7 mouse cellular contexts compared by ENCODE assay signal in genomic region chr2:158408997-158409594, GRCm38 (mm10). TPM values are rescaled to one million over a fixed set of nuclear protein-coding genes. Genes with fewer than 3 reads are reported as not detected.
DNase-seq lines count a peak whose midpoint lies in the region; ATAC-seq and TF ChIP-seq lines count a peak whose summit lies in the region.

No protein-coding gene starts in this region.

- no peaks in the 10 kb centered on the region for H3K9me3 ChIP-seq in lung, embryonic 14.5 days (ENCODE audit: low read depth, low read length)
- no peaks in the 10 kb centered on the region for H3K9me3 ChIP-seq in forebrain, embryonic 11.5 days (ENCODE audit: control insufficient read depth, low read length)
- no peaks in the 10 kb centered on the region for H3K9me3 ChIP-seq in limb, embryonic 15.5 days
- no peaks in the 10 kb centered on the region for H3K9me3 ChIP-seq in stomach, embryonic 15.5 days

- no peaks in the 10 kb centered on the region for H3K27me3 ChIP-seq in lung, embryonic 14.5 days (ENCODE audit: insufficient read depth, low read length)
- H3K27me3 ChIP-seq in forebrain, embryonic 11.5 days (ENCODE audit: control insufficient read depth, insufficient read depth, low read length): no peaks in the 10 kb centered on the region
- no peaks in the 10 kb centered on the region for H3K27me3 ChIP-seq in limb, embryonic 15.5 days
- no peaks in the 10 kb centered on the region for H3K27me3 ChIP-seq in stomach, embryonic 15.5 days (replicated peaks)

- ATAC-seq in lung, embryonic 14.5 days (ENCODE audit: insufficient read depth): peak; percentile 39; the same call in 1 of the 2 replicates
- no peak; the same call in 1 of the 2 replicates for ATAC-seq in forebrain, embryonic 11.5 days (replicated peaks; ENCODE audit: low FRiP score)
- ATAC-seq in limb, embryonic 15.5 days (ENCODE audit: insufficient number of reproducible peaks, low FRiP score, low TSS enrichment, low read depth): 0 out of 2 replicates have a peak, but pooled peaks have one; percentile 42
- no peak for ATAC-seq in stomach, embryonic 15.5 days (ENCODE audit: insufficient read depth, low FRiP score, low read depth)

- 0 out of 2 replicates have a peak, but pooled peaks cover 4% of the 10 kb centered on the region for H3K4me1 ChIP-seq in lung, embryonic 14.5 days (ENCODE audit: insufficient read depth)
- H3K4me1 ChIP-seq in forebrain, embryonic 11.5 days (replicated peaks; ENCODE audit: control insufficient read depth, insufficient read depth, low read length): peaks cover 4% of the 10 kb centered on the region; the same call in 1 of the 2 replicates
- H3K4me1 ChIP-seq in limb, embryonic 15.5 days: peaks cover 19% of the 10 kb centered on the region
- H3K4me1 ChIP-seq in stomach, embryonic 15.5 days: peaks cover 14% of the 10 kb centered on the region

- no peak for DNase-seq in lung, embryonic 14.5 days
- DNase-seq in lung, postnatal 4 days: no peak
- DNase-seq in forebrain, embryonic 11.5 days (ENCODE audit: low spot score): no peak
- DNase-seq in gastrocnemius, postnatal 4 days (ENCODE audit: low spot score in 2 of 2): no peak
- DNase-seq in urinary bladder, postnatal 10 days (ENCODE audit: low spot score): no peak

- peak overlapping the region; percentile 87 for H3K4me3 ChIP-seq in lung, embryonic 14.5 days (ENCODE audit: low read depth, low read length)
- peak overlapping the region; percentile 93 for H3K4me3 ChIP-seq in forebrain, embryonic 11.5 days (ENCODE audit: low read depth, low read length)
- peak overlapping the region; percentile 87 for H3K4me3 ChIP-seq in limb, embryonic 15.5 days
- peak overlapping the region; percentile 93 for H3K4me3 ChIP-seq in stomach, embryonic 15.5 days (replicated peaks)

- no peak for TF ChIP-seq CTCF in lung, embryonic 14.5 days (IDR thresholded peaks at IDR 0.05; ENCODE audit: low read depth)

- no peak overlapping the region for H3K27ac ChIP-seq in lung, embryonic 14.5 days (ENCODE audit: low read depth)
- H3K27ac ChIP-seq in forebrain, embryonic 11.5 days (ENCODE audit: low read depth, low read length): no peak overlapping the region
- H3K27ac ChIP-seq in limb, embryonic 15.5 days: no peak overlapping the region
- H3K27ac ChIP-seq in stomach, embryonic 15.5 days: no peak overlapping the region

- peak overlapping the region; percentile 64 for H3K4me2 ChIP-seq in lung, embryonic 14.5 days
- peak overlapping the region; percentile 46 for H3K4me2 ChIP-seq in forebrain, embryonic 11.5 days (ENCODE audit: low read depth, low read length, severe bottlenecking)
- H3K4me2 ChIP-seq in limb, embryonic 15.5 days: peak overlapping the region; percentile 52
- peak overlapping the region; percentile 55 for H3K4me2 ChIP-seq in stomach, embryonic 15.5 days

- peak overlapping the region; percentile 37; the same call in 1 of the 2 replicates for H3K9ac ChIP-seq in lung, embryonic 14.5 days
- peak overlapping the region; percentile 9 for H3K9ac ChIP-seq in forebrain, embryonic 11.5 days (ENCODE audit: low read length)
- H3K9ac ChIP-seq in limb, embryonic 15.5 days: no peak overlapping the region; the same call in 1 of the 2 replicates
- 0 out of 2 replicates have a peak overlapping the region, but pooled peaks have one; percentile 10 for H3K9ac ChIP-seq in stomach, embryonic 15.5 days

- 17% methylated on average over 14 of the region's 14 CpGs for WGBS in lung, embryonic 14.5 days
- WGBS in forebrain, embryonic 11.5 days: 24% methylated on average over 14 of the region's 14 CpGs
- WGBS in limb, embryonic 15.5 days: 18% methylated on average over 14 of the region's 14 CpGs
- WGBS in stomach, embryonic 15.5 days: 17% methylated on average over 14 of the region's 14 CpGs

- no peaks in the 10 kb centered on the region for H3K36me3 ChIP-seq in lung, embryonic 14.5 days (ENCODE audit: insufficient read depth)
- no peaks in the 10 kb centered on the region for H3K36me3 ChIP-seq in forebrain, embryonic 11.5 days (ENCODE audit: control insufficient read depth, insufficient read depth, low read length)
- H3K36me3 ChIP-seq in limb, embryonic 15.5 days: no peaks in the 10 kb centered on the region
- no peaks in the 10 kb centered on the region for H3K36me3 ChIP-seq in stomach, embryonic 15.5 days

RNA-seq across cellular contexts. Expression of gene Ralgapb, which starts 0.6 kb away (rescaled TPM):
- 19.7 and 22.1 TPM in 2 replicates for polyA plus RNA-seq in lung, embryonic 14.5 days (2014; fragmentation: Nextera tagmentation; extraction: Ambion mirVana)
- polyA plus RNA-seq in forebrain, embryonic 11.5 days (2014; fragmentation: Nextera tagmentation; extraction: Ambion mirVana): 23.2 and 25.1 TPM in 2 replicates
- polyA plus RNA-seq in limb, embryonic 15.5 days (2015; fragmentation: Nextera tagmentation; extraction: Ambion mirVana): 14.3 and 15.3 TPM in 2 replicates
- 14.8 and 17.9 TPM in 2 replicates for polyA plus RNA-seq in stomach, embryonic 15.5 days (2015; fragmentation: Nextera tagmentation; extraction: Ambion mirVana)
- 10 to 100 TPM; 25.6 to 27.4 TPM for total RNA-seq in gastrocnemius, postnatal 4 days (2021)

RNA-seq across cellular contexts. Expression of gene Snhg11, which starts 33.7 kb away (rescaled TPM):
- 0.96 and 1.7 TPM in 2 replicates for polyA plus RNA-seq in lung, embryonic 14.5 days (2014; fragmentation: Nextera tagmentation; extraction: Ambion mirVana)
- polyA plus RNA-seq in forebrain, embryonic 11.5 days (2014; fragmentation: Nextera tagmentation; extraction: Ambion mirVana): 20.2 and 23.8 TPM in 2 replicates
- polyA plus RNA-seq in limb, embryonic 15.5 days (2015; fragmentation: Nextera tagmentation; extraction: Ambion mirVana): 2.9 and 4.6 TPM in 2 replicates
- 5.9 and 6.9 TPM in 2 replicates for polyA plus RNA-seq in stomach, embryonic 15.5 days (2015; fragmentation: Nextera tagmentation; extraction: Ambion mirVana)
- under 1 TPM; 0.13 to 0.15 TPM for total RNA-seq in gastrocnemius, postnatal 4 days (2021)

Comparison
In these comparisons a context has a peak if more than half of its experiments do, and no peak if none do; other contexts are left out.
1. ATAC-seq: peak in lung, embryonic 14.5 days (single experiment) and limb, embryonic 15.5 days (single experiment); none in forebrain, embryonic 11.5 days (single experiment) and stomach, embryonic 15.5 days (single experiment).
2. Peak in every context shown above with its lines, with median percentiles within 50 percentile points of each other: H3K4me2 ChIP-seq and H3K4me3 ChIP-seq.